Mouse (Mus musculus): ENCODE results near the gene Pex26. TPM values are rescaled to one million over a fixed set of nuclear protein-coding genes. Genes with fewer than 3 reads are reported as not detected.

Pex26 gene
- total and polyA plus RNA-seq, 3 experiments = 9.1 to 24.0 (median 11.2) TPM

DNA sequence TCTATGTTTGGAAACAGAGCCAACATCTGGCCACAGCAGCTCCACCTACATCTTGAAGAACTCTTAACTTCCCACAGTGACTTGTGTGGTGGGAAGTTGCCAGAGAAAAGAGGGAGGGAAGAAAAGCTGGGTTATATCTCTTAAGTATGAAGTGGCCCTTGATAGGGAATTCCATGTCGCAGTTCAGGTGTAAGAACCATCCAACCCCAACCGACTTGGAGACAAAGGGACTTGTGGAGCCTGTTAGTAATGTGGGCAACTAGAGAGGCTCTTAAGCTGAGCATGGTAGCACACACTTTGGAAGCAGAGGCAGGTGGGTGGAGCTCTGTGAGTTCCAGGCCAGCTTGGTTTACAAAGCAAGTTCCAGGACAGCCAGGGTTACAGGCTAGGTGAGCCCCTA is 26.1 kb downstream of the Pex26 start:
- DNase-seq = no peak

DNA sequence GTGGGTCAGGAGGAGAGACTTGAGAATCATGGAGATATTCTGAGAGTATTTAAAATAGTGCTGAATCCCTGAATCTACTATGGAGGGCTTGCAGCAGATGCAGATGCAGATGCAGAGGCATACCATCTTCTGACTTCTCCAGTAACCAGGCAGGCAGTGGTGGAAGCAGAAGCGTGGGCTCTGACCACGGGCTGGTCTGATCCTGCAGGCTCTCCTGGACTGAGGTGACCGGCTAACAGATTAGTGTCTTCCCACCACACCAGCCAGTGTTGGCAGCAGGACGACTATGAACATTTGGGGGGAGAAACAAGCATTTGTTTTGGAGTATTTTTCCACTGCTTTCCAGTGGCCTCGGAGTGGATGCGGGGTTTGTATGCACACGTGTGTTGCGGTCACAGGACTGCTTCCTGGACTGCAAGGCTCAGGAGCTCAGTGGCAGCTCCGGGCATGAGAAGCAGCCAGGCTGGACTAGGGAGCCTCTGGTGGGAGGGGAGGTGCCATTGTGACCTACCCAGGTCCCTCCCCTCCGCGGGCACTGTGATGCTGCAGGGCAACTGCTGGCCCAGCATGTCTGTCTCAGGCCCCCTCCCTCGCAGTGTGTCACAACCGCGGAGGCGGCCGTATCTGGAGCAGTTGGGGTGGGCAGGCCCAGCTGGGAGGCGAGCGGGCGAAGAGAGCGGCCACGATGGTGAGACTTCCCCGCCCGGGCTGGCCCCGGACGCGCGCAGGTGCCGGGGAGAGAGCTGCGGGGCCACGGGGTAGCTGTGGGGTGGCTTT is 26.9 kb downstream of the Pex26 start, which contains the start of gene Tuba8:
Tuba8 (plus strand) TSS at position 548 of the 777 bp plus-strand sequence.
- DNase-seq = peak; percentile 83

- peak; percentile 14 for DNase-seq
Measured at GRCm38 (mm10) chr6:121210926-121211289, 27.4 kb downstream of the Pex26 start.

DNA sequence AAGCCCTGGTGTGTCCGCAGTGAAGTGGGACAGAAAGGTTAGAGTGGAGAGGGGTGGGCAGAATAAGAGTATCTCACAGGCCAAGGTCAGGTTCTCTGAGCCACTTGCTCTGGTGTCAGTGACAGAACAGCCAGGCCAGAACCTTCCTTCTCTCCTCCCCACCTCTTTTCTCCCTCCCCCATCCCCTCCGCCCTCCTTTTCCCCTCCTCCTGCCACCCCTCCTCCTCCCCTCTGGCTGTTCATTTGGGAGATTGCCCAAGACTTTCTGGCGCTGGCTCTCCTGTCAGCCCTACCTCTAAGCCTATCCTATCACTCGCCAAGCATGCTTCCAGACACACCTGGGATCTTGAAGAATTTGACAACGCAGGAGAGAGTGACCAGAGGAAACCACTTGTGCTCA is 28.3 kb downstream of the Pex26 start:
- DNase-seq = peak; percentile 63

GRCm38 (mm10) chr6:121212988-121213387 is 29.5 kb downstream of the Pex26 start:
- no peak for DNase-seq

- DNase-seq = no peak
Measured at GRCm38 (mm10) chr6:121214221-121214620, 30.8 kb downstream of the Pex26 start.

- DNase-seq = no peak
Measured at GRCm38 (mm10) chr6:121214667-121215330, 31.3 kb downstream of the Pex26 start.

- no peak for DNase-seq
Measured at GRCm38 (mm10) chr6:121215336-121215735, 31.9 kb downstream of the Pex26 start.

- no peak for DNase-seq
Measured at GRCm38 (mm10) chr6:121215896-121216295, 32.4 kb downstream of the Pex26 start.

DNA sequence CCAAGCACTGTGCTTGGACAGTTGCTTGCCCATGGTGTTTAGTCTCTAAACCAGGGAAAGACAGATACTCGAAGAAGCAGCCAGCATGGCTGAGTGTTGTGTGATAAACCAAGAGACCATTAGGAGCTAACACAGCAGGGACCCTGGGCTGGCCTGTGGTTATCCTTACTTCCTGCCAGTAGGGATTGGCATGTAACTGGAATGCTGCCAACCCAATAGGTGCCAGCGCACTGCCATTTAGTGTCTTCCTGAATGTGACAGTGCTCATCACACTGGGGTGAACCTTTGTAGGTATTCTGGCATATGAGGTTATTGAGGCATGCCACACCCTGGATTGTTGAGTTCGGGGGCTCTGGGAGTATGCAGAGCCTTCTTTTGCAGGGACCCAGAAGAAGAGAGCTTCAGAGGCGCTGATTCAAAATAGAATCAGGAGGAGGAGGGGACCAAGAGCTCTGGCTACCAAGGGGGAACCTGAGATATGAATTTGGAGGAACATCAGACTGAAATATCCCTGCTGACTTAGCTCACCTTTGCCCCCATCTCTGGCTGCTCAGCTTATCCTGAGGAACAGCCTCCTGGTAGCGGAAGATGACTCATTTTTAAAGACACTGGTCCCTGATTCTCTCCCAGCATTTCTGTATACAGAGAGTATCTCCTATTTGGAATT is 33.3 kb downstream of the Pex26 start:
- DNase-seq = no peak

GRCm38 (mm10) chr6:121218002-121218401 is 34.5 kb downstream of the Pex26 start:
- no peak for DNase-seq

- no peak for DNase-seq
Measured at GRCm38 (mm10) chr6:121219406-121219805, 35.9 kb downstream of the Pex26 start.

- no peak for DNase-seq
Measured at GRCm38 (mm10) chr6:121220181-121220580, 36.7 kb downstream of the Pex26 start.

DNA sequence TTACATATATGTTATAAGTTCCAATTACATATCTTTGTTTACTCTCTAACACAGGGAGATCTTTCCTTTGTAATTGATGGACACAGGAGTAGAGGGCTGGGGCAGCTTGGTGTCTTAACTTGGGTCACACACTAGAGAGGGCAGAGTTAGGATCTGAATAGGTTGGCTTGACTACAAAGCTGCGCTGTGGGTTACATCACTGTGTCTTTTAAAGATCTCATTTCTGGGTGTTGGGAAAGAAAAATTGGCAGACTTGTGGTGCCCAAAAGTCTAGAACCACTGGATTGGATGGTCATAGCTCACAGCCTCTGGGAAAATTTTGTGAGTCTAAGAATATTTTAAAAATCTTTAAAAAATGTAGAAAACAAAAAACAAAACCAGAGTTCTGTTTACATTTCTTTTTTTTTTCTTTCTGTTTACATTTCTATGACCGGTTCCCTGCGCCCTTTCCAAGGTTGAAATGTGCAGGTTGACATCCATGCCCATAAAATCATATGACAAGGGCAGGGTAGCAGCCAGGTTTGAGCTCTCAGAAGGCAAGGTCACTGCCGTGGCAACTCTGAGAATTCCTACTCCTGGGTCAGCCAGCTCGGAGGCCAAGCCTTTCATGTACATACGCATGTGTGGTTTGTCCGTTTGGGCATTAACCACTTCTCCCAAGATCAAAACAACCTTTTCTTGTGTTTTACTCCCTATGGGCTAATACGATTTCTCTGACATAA is 38.6 kb downstream of the Pex26 start:
- DNase-seq = peak; percentile 33

GRCm38 (mm10) chr6:121223001-121223400 is 39.5 kb downstream of the Pex26 start:
- no peak for DNase-seq

DNA sequence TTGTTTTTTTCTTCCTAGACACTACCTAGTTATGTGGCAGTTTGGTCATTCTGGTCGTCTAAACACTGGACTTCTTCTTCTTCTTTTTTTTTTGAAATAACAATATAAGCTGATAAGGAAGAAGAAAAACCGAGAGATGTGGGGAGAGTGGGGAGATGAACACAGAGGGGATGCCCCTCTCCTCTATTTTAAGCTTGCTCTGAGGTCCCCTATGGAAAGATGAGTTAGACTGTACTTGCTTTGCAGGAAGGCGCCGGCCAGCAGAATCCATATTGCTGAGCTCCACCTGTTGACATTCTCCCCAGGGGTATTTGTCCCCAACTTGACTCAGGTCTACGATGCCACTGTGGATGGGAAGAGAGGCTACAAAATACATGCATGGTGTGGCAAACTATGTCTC is 40.6 kb downstream of the Pex26 start:
- DNase-seq = no peak

GRCm38 (mm10) chr6:121224993-121225392 is 41.5 kb downstream of the Pex26 start:
- DNase-seq = no peak

DNA sequence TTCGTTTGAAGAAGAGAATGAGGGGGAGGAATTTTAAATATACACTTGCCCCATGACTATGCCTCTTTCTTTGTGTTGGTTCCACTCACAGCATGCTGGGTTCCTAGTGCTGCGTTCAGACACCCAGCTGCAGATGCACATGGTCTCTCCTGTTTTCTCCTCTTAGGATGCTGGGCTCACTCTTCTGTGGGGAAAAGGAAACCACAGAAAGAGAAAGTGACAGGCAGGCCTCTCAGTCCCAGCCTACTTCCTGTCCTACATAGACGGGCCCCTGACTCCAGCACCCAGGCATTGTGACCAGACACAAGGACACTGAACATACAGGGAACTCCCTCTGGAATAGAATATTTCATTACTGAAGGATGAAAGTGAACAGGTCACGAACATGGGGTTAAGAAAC is 42.6 kb downstream of the Pex26 start:
- no peak for DNase-seq

DNA sequence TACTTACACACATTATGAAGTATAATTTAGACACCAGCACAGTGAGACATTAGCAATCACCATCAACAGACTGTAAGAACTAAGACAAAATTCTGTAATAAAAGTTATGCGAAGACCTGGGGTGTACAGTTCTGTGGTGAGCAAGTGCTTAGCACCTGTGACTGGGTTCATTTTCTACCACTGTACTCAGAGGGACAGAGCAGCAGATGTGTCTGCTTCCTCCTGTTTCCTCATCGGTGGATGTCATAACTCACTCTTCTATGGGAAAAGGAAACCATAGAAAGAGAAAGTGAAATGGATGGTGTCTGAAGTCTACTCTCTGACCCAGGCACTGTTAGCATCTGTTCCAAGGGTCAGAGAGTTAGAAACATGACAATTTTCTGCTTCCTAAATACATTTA is 43.3 kb downstream of the Pex26 start:
- no peak for DNase-seq

DNA sequence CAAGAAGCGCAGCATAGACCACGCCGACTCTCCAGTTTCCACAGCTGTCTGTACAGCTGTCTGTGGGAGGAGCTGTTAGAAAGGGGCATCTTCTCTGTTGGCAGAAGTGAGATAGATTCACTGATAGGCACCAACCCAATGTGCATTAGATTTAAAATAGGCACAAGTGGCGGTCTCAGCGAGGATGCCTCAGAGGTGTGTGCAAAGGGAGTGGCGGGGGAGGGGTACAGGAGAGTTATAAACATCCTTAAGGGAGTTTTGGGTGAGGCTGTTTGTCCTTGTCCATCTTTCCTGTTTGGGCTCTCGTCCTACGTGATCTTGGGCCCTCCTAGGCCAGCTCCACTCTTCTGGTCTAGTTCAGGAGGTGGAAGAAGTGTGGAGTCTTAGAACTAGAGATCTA is 45.0 kb downstream of the Pex26 start:
- no peak for DNase-seq

GRCm38 (mm10) chr6:121232652-121233051 is 49.2 kb downstream of the Pex26 start:
- no peak for DNase-seq

DNA sequence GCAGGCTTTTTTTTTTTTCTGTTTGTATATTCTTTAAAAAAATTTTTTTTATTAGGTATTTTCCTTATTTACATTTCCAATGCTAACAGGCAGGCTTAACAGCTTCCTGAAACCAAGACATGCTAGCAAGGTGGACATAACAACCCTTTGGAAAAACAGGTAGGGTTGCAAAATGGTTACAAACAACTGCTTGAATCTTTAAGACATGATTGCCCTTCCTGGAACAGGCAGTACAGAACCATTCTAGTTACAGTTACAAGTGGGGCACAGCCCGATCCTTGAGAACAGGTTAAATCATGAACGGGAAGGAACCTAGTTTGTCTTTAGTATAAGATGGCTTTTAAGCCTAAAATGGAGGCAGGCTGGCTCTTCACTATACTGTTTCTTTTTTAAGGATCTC is 52.9 kb downstream of the Pex26 start:
- no peak for DNase-seq

Measured in adrenal gland, adult 2 months (tissue).